Mouse (Mus musculus): Measurements from ENCODE around the gene Casq2. TPM values are rescaled to one million over a fixed set of nuclear protein-coding genes. Genes with fewer than 3 reads are reported as not detected.

Casq2 gene
- polyA plus RNA-seq (2015; fragmentation: Nextera tagmentation; extraction: Ambion mirVana): 196 and 217 TPM in 2 replicates

- peaks cover 57% of the 10 kb centered on the region for H3K4me1 ChIP-seq
- ATAC-seq (ENCODE audit: extremely low read depth, insufficient number of reproducible peaks, low FRiP score, low TSS enrichment): peak; percentile 43; the same call in 1 of the 2 replicates
- no peaks in the 10 kb centered on the region for H3K9me3 ChIP-seq
- H3K27ac ChIP-seq (replicated peaks): peak within 1 kb of the TSS; percentile 82
- H3K4me3 ChIP-seq: peak within 1 kb of the TSS; percentile 51
- H3K36me3 ChIP-seq: no peaks in the 10 kb centered on the region
- WGBS: 34% methylated on average over 4 of the region's 4 CpGs
- H3K9ac ChIP-seq: peak within 1 kb of the TSS; percentile 80
- peak within 1 kb of the TSS; percentile 69 for H3K4me2 ChIP-seq
- H3K27me3 ChIP-seq (replicated peaks): 0 out of 2 replicates have a peak, but pooled peaks cover 3% of the 10 kb centered on the region
Measured at GRCm38 (mm10) chr3:102086283-102086682, at the start of gene Casq2. Casq2 (plus strand) TSS chr3:102086415.

- Histone ChIP-seq H3K4me3 (no peak overlapping the region), H3K9ac (no peak overlapping the region), H3K9me3 (0 out of 2 replicates have a peak, but pooled peaks cover 4% of the 10 kb centered on the region), H3K27ac (replicated peaks) (no peak overlapping the region), H3K36me3 (no peaks in the 10 kb centered on the region), H3K27me3 (replicated peaks) (no peaks in the 10 kb centered on the region), H3K4me2 (no peak overlapping the region), H3K4me1 (0 out of 2 replicates have a peak, but pooled peaks cover 2% of the 10 kb centered on the region)
- no peak for ATAC-seq (ENCODE audit: extremely low read depth, insufficient number of reproducible peaks, low FRiP score, low TSS enrichment)
- 78% methylated on average over 5 of the region's 5 CpGs for WGBS
Measured at GRCm38 (mm10) chr3:102037806-102038205, 48.4 kb upstream of the Casq2 start.

GRCm38 (mm10) chr3:102038608-102039007 is 47.6 kb upstream of the Casq2 start:
- WGBS: 71% methylated on average over 6 of the region's 6 CpGs
- 0 out of 2 replicates have a peak, but pooled peaks cover 2% of the 10 kb centered on the region for H3K4me1 ChIP-seq
- no peak overlapping the region for H3K9ac ChIP-seq
- no peaks in the 10 kb centered on the region for H3K36me3 ChIP-seq
- no peak for ATAC-seq (ENCODE audit: extremely low read depth, insufficient number of reproducible peaks, low FRiP score, low TSS enrichment)
- H3K4me2 ChIP-seq: no peak overlapping the region
- 0 out of 2 replicates have a peak, but pooled peaks cover 4% of the 10 kb centered on the region for H3K9me3 ChIP-seq
- no peak overlapping the region for H3K4me3 ChIP-seq
- no peak overlapping the region for H3K27ac ChIP-seq (replicated peaks)
- no peaks in the 10 kb centered on the region for H3K27me3 ChIP-seq (replicated peaks)

- Histone ChIP-seq H3K9me3 (0 out of 2 replicates have a peak, but pooled peaks cover 4% of the 10 kb centered on the region), H3K4me2 (no peak overlapping the region), H3K4me3 (no peak overlapping the region), H3K36me3 (no peaks in the 10 kb centered on the region), H3K9ac (no peak overlapping the region), H3K27me3 (replicated peaks) (peaks cover 6% of the 10 kb centered on the region; the same call in 1 of the 2 replicates), H3K27ac (replicated peaks) (no peak overlapping the region), H3K4me1 (no peaks in the 10 kb centered on the region)
- WGBS: 88% methylated on average over 4 of the region's 4 CpGs
- no peak for ATAC-seq (ENCODE audit: extremely low read depth, insufficient number of reproducible peaks, low FRiP score, low TSS enrichment)
Measured at GRCm38 (mm10) chr3:102041632-102042031, 44.6 kb upstream of the Casq2 start.

- no peaks in the 10 kb centered on the region for H3K9me3 ChIP-seq
- no peak overlapping the region for H3K4me3 ChIP-seq
- H3K4me1 ChIP-seq: no peaks in the 10 kb centered on the region
- no peaks in the 10 kb centered on the region for H3K36me3 ChIP-seq
- no peak for ATAC-seq (ENCODE audit: extremely low read depth, insufficient number of reproducible peaks, low FRiP score, low TSS enrichment)
- no peak overlapping the region for H3K9ac ChIP-seq
- no peak overlapping the region for H3K4me2 ChIP-seq
- 25% methylated on average over 3 of the region's 3 CpGs for WGBS
- H3K27me3 ChIP-seq (replicated peaks): peaks cover 6% of the 10 kb centered on the region; the same call in 1 of the 2 replicates
- H3K27ac ChIP-seq (replicated peaks): no peak overlapping the region
Measured at GRCm38 (mm10) chr3:102045071-102045470, 41.1 kb upstream of the Casq2 start.

GRCm38 (mm10) chr3:102047532-102047931 is 38.7 kb upstream of the Casq2 start:
- Histone ChIP-seq H3K27me3 (replicated peaks) (peaks cover 6% of the 10 kb centered on the region; the same call in 1 of the 2 replicates), H3K9ac (no peak overlapping the region), H3K9me3 (no peaks in the 10 kb centered on the region; the same call in 1 of the 2 replicates), H3K4me3 (no peak overlapping the region), H3K27ac (replicated peaks) (no peak overlapping the region), H3K4me1 (no peaks in the 10 kb centered on the region), H3K4me2 (no peak overlapping the region), H3K36me3 (no peaks in the 10 kb centered on the region)
- WGBS: 79% methylated on average over 2 of the region's 2 CpGs
- no peak for ATAC-seq (ENCODE audit: extremely low read depth, insufficient number of reproducible peaks, low FRiP score, low TSS enrichment)

GRCm38 (mm10) chr3:102049207-102050104 is 36.8 kb upstream of the Casq2 start:
- no peaks in the 10 kb centered on the region for H3K36me3 ChIP-seq
- no peak for ATAC-seq (ENCODE audit: extremely low read depth, insufficient number of reproducible peaks, low FRiP score, low TSS enrichment)
- no peak overlapping the region for H3K9ac ChIP-seq
- H3K9me3 ChIP-seq: no peaks in the 10 kb centered on the region; the same call in 1 of the 2 replicates
- WGBS: 87% methylated on average over 14 of the region's 14 CpGs
- 0 out of 2 replicates have a peak, but pooled peaks cover 6% of the 10 kb centered on the region for H3K27me3 ChIP-seq (replicated peaks)
- no peak overlapping the region for H3K4me3 ChIP-seq
- H3K27ac ChIP-seq (replicated peaks): no peak overlapping the region
- H3K4me2 ChIP-seq: no peak overlapping the region
- H3K4me1 ChIP-seq: no peaks in the 10 kb centered on the region

GRCm38 (mm10) chr3:102052036-102052435 is 34.2 kb upstream of the Casq2 start:
- Histone ChIP-seq H3K4me3 (no peak overlapping the region), H3K9me3 (no peaks in the 10 kb centered on the region; the same call in 1 of the 2 replicates), H3K27me3 (replicated peaks) (no peaks in the 10 kb centered on the region), H3K9ac (no peak overlapping the region), H3K27ac (replicated peaks) (no peak overlapping the region), H3K4me1 (no peaks in the 10 kb centered on the region), H3K4me2 (no peak overlapping the region), H3K36me3 (no peaks in the 10 kb centered on the region)
- WGBS: 57% methylated on average over 3 of the region's 3 CpGs
- no peak for ATAC-seq (ENCODE audit: extremely low read depth, insufficient number of reproducible peaks, low FRiP score, low TSS enrichment)

- H3K27me3 ChIP-seq (replicated peaks): no peaks in the 10 kb centered on the region
- ATAC-seq (ENCODE audit: extremely low read depth, insufficient number of reproducible peaks, low FRiP score, low TSS enrichment): no peak
- no peak overlapping the region for H3K27ac ChIP-seq (replicated peaks)
- H3K4me3 ChIP-seq: no peak overlapping the region
- H3K4me1 ChIP-seq: peaks cover 10% of the 10 kb centered on the region
- H3K9me3 ChIP-seq: no peaks in the 10 kb centered on the region; the same call in 1 of the 2 replicates
- H3K9ac ChIP-seq: no peak overlapping the region
- H3K4me2 ChIP-seq: no peak overlapping the region
- WGBS: 55% methylated on average over 8 of the region's 8 CpGs
- no peaks in the 10 kb centered on the region for H3K36me3 ChIP-seq
Measured at GRCm38 (mm10) chr3:102053293-102053692, 32.9 kb upstream of the Casq2 start.

GRCm38 (mm10) chr3:102055878-102056277 is 30.3 kb upstream of the Casq2 start:
- Histone ChIP-seq H3K9me3 (no peaks in the 10 kb centered on the region; the same call in 1 of the 2 replicates), H3K4me3 (no peak overlapping the region), H3K4me2 (no peak overlapping the region), H3K4me1 (peaks cover 20% of the 10 kb centered on the region), H3K9ac (no peak overlapping the region), H3K36me3 (no peaks in the 10 kb centered on the region), H3K27ac (replicated peaks) (no peak overlapping the region), H3K27me3 (replicated peaks) (no peaks in the 10 kb centered on the region)
- no peak for ATAC-seq (ENCODE audit: extremely low read depth, insufficient number of reproducible peaks, low FRiP score, low TSS enrichment)
- WGBS: 64% methylated on average over 4 of the region's 4 CpGs

- Histone ChIP-seq H3K4me3 (no peak overlapping the region), H3K27ac (replicated peaks) (no peak overlapping the region), H3K9me3 (no peaks in the 10 kb centered on the region), H3K9ac (no peak overlapping the region), H3K4me2 (no peak overlapping the region), H3K36me3 (no peaks in the 10 kb centered on the region), H3K4me1 (peaks cover 57% of the 10 kb centered on the region), H3K27me3 (replicated peaks) (no peaks in the 10 kb centered on the region)
- ATAC-seq (ENCODE audit: extremely low read depth, insufficient number of reproducible peaks, low FRiP score, low TSS enrichment): no peak
- WGBS: 59% methylated on average over 6 of the region's 6 CpGs
Measured at GRCm38 (mm10) chr3:102060065-102060464, 26.1 kb upstream of the Casq2 start.

Measured in heart, embryonic 13.5 days (tissue).